Mouse (Mus musculus) frontal cortex, postnatal 36 days (tissue): ENCODE data around the gene Tex13b.
"Not testable (repeated sequence)": the region's sequence is repeated elsewhere in the genome, so short reads cannot be mapped to it uniquely, and the experiment has no call there.

Experiments
- DNase-seq, 2 experiments: peaks; one replicate each; pipeline ENCODE4 v3.0.0; 2022; ENCODE audit warnings: low spot score in 2 of 2

The Tex13b gene

GRCm38 (mm10) chrX:140813312-140814006 lies at the start of gene Tex13b:
TSS of gene Tex13b (minus strand) at chrX:140813433.
- DNase-seq, result no peak

- no peak for DNase-seq
Observed at GRCm38 (mm10) chrX:140862760-140863159, 49.5 kb upstream of the Tex13b start.

GRCm38 (mm10) chrX:140857445-140857844 lies 44.2 kb upstream of the Tex13b start:
- peak in 1 of 2 experiments; percentile 3 for DNase-seq

- DNase-seq, result peak; percentile 4 to 8
Observed at GRCm38 (mm10) chrX:140857040-140857439, 43.8 kb upstream of the Tex13b start.

GRCm38 (mm10) chrX:140854561-140854960 lies 41.3 kb upstream of the Tex13b start:
- DNase-seq, result no peak

- not testable (repeated sequence) for DNase-seq
Observed at GRCm38 (mm10) chrX:140845401-140845800, 32.2 kb upstream of the Tex13b start.

- no peak for DNase-seq
Observed at GRCm38 (mm10) chrX:140839887-140840286, 26.7 kb upstream of the Tex13b start.

- DNase-seq, result no peak
Observed at GRCm38 (mm10) chrX:140838077-140838476, 24.8 kb upstream of the Tex13b start.

- no peak for DNase-seq
Observed at GRCm38 (mm10) chrX:140831706-140832105, 18.5 kb upstream of the Tex13b start.

- DNase-seq, result no peak
Observed at GRCm38 (mm10) chrX:140822295-140822694, 9.1 kb upstream of the Tex13b start.

GRCm38 (mm10) chrX:140805340-140805739 lies 7.9 kb downstream of the Tex13b start:
- no peak for DNase-seq

- no peak for DNase-seq
Observed at GRCm38 (mm10) chrX:140769794-140770193, 43.4 kb downstream of the Tex13b start.
